Mouse (Mus musculus) thymus, postnatal 36 days (tissue): Measurements from ENCODE around the gene Abhd16a.
A peak's percentile ranks its signal among the peaks of the same experiment; 100 is the strongest.

Experiments
- DNase-seq, 2 experiments: peaks; one replicate each; pipeline ENCODE4 v3.0.0; 2022; ENCODE audit warnings: mixed read lengths in 2 of 2

The Abhd16a gene

GRCm38 (mm10) chr17:35060071-35060470 lies 29.0 kb upstream of the Abhd16a start:
- DNase-seq: peak in 1 of 2 experiments; percentile 52

- peak in 1 of 2 experiments; percentile 39 for DNase-seq
Measured at GRCm38 (mm10) chr17:35060737-35061297, 28.2 kb upstream of the Abhd16a start.

GRCm38 (mm10) chr17:35061299-35061698 lies 27.8 kb upstream of the Abhd16a start:
- DNase-seq: no peak

GRCm38 (mm10) chr17:35063466-35063865 lies 25.6 kb upstream of the Abhd16a start:
- DNase-seq: no peak

GRCm38 (mm10) chr17:35064378-35064877 lies 24.6 kb upstream of the Abhd16a start:
- DNase-seq: no peak

- peak in 1 of 2 experiments; percentile 48 for DNase-seq
Measured at GRCm38 (mm10) chr17:35064951-35065947, 23.8 kb upstream of the Abhd16a start, which contains the start of gene Ly6g6c. Ly6g6c (plus strand) TSS chr17:35065388.

GRCm38 (mm10) chr17:35066084-35066483 lies 23.0 kb upstream of the Abhd16a start, which contains the start of gene Mpig6b:
Mpig6b (minus strand) TSS chr17:35066184.
- no peak for DNase-seq

- no peak for DNase-seq
Measured at GRCm38 (mm10) chr17:35068213-35068914, 20.7 kb upstream of the Abhd16a start.

GRCm38 (mm10) chr17:35070556-35071229 lies 18.4 kb upstream of the Abhd16a start:
- peak; percentile 60 to 79 for DNase-seq

GRCm38 (mm10) chr17:35071454-35071853 lies 17.6 kb upstream of the Abhd16a start:
- DNase-seq: peak in 1 of 2 experiments; percentile 32

- DNase-seq: peak; percentile 37 to 56
Measured at GRCm38 (mm10) chr17:35074097-35074496, 15.0 kb upstream of the Abhd16a start.

- DNase-seq: no peak
Measured at GRCm38 (mm10) chr17:35076507-35077176, 12.4 kb upstream of the Abhd16a start, which contains the start of gene Ly6g6e. Ly6g6e (plus strand) TSS chr17:35076902.

- DNase-seq: no peak
Measured at GRCm38 (mm10) chr17:35077285-35077684, 11.8 kb upstream of the Abhd16a start.

- DNase-seq: no peak
Measured at GRCm38 (mm10) chr17:35077786-35078233, 11.3 kb upstream of the Abhd16a start, which contains the start of gene Ly6g6d. Ly6g6d (minus strand) TSS chr17:35078065.

GRCm38 (mm10) chr17:35079778-35080177 lies 9.3 kb upstream of the Abhd16a start:
- no peak for DNase-seq

GRCm38 (mm10) chr17:35080248-35080647 lies 8.8 kb upstream of the Abhd16a start:
- DNase-seq: no peak

- DNase-seq: no peak
Measured at GRCm38 (mm10) chr17:35080710-35081109, 8.4 kb upstream of the Abhd16a start.

GRCm38 (mm10) chr17:35082841-35083576 lies 6.1 kb upstream of the Abhd16a start:
- DNase-seq: no peak

GRCm38 (mm10) chr17:35083929-35084497 lies 5.0 kb upstream of the Abhd16a start:
- no peak for DNase-seq

- DNase-seq: no peak
Measured at GRCm38 (mm10) chr17:35085208-35085865, 3.7 kb upstream of the Abhd16a start, which contains the start of gene Ly6g6f. Ly6g6f (minus strand) TSS chr17:35085610.
